Mouse (Mus musculus) thymus, adult 2 months (tissue): Measurements from ENCODE around the gene Pate2. TPM values are rescaled to one million over a fixed set of nuclear protein-coding genes. Genes with fewer than 3 reads are reported as not detected.

Experiments used
- DNase-seq: peaks from one replicate; pipeline ENCODE4 v3.0.0; 2021
- H3K27ac ChIP-seq: fragments of 200-500 bp; 2 replicates; pipeline ENCODE4 v1.5.1; 2012; ENCODE audit warnings: low read length, control low read depth; ENCODE audit not compliant: control insufficient read depth, insufficient read depth
- H3K27me3 ChIP-seq: fragments of 200-500 bp; 2 replicates; pipeline ENCODE4 v1.6.1; 2012; ENCODE audit warnings: mild to moderate bottlenecking, low read length, moderate library complexity, mixed read lengths; ENCODE audit not compliant: control insufficient read depth, insufficient read depth
- H3K36me3 ChIP-seq: fragments of 200-500 bp; 2 replicates; pipeline ENCODE4 v1.6.1; 2012; ENCODE audit warnings: mild to moderate bottlenecking, low read length, moderate library complexity; ENCODE audit not compliant: control insufficient read depth, insufficient read depth
- H3K4me1 ChIP-seq: fragments of 200-500 bp; replicated peaks from 2 replicates; pipeline ENCODE4 v1.6.1; 2012; ENCODE audit warnings: low read length; ENCODE audit not compliant: control insufficient read depth, insufficient read depth
- H3K4me3 ChIP-seq: fragments of 200-500 bp; 2 replicates; pipeline ENCODE4 v1.5.1; 2012; ENCODE audit warnings: mild to moderate bottlenecking, low read length, control low read depth, moderate library complexity; ENCODE audit not compliant: control insufficient read depth, insufficient read depth
- CTCF ChIP-seq: fragments of 200-500 bp; IDR thresholded peaks from 2 replicates; pipeline ENCODE4 v1.5.1; 2012; ENCODE audit warnings: mild to moderate bottlenecking, control low read depth, low read length, moderate library complexity, borderline replicate concordance; ENCODE audit not compliant: control insufficient read depth, poor library complexity, insufficient read depth; ENCODE audit errors: extremely low read depth
- POLR2A ChIP-seq: fragments of 200-500 bp; IDR thresholded peaks from 2 replicates; pipeline ENCODE4 v1.6.1; 2012; ENCODE audit warnings: mild to moderate bottlenecking, low read length, control low read depth, moderate library complexity; ENCODE audit not compliant: control insufficient read depth, poor library complexity, insufficient read depth; ENCODE audit errors: extremely low read depth
- WGBS: fragments of 180-500 bp; shearing (Covaris S2); methylation state at CpG from one replicate; pipeline ENCODE4 v1.1.7; 2018; 5-methylcytosine and 5-hydroxymethylcytosine counted together
- polyA plus RNA-seq: library from polyadenylated mRNA; depleted of rRNA; stranded (reverse); fragments of >200 nt; gene quantifications from 2 replicates; pipeline ENCODE4 v1.2.3, GENCODE M21; 2012; rRNA removed

Pate2 gene
- polyA plus RNA-seq, 1 experiment: 0.49 TPM

DNA sequence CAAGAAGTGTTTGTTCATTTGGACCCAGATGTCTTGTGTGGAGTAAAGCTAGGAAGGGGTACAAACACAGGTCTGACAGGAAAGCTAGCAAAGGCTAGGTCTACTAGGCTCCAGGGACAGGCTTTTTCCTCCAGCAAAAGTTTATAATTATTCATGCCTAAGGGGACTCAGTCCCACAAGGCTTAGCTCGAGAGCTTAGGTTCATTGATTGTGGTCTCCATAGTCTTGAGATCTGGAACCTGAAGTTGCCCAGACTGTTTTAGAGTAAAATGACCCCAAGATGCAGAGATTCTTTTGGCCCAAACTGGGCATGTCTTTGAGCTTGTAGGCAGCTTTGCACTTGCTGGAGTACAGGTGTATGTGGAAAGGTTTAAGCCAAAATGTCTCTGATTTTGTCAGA, 78.0 kb downstream of the Pate2 start, which contains the start of gene Pate3:
Gene Pate3, minus strand, starts transcription at position 101 of the 400 bp plus-strand sequence.
- Histone ChIP-seq H3K36me3 (no peaks in the 10 kb centered on the region), H3K27ac (no peak within 1 kb of the TSS), H3K4me3 (no peak within 1 kb of the TSS), H3K27me3 (no peaks in the 10 kb centered on the region), H3K4me1 (no peaks in the 10 kb centered on the region)
- DNase-seq: no peak
- TF ChIP-seq POLR2A (no peak), CTCF (no peak)
- WGBS: 85% methylated on average over 1 of the region's 1 CpGs

DNA sequence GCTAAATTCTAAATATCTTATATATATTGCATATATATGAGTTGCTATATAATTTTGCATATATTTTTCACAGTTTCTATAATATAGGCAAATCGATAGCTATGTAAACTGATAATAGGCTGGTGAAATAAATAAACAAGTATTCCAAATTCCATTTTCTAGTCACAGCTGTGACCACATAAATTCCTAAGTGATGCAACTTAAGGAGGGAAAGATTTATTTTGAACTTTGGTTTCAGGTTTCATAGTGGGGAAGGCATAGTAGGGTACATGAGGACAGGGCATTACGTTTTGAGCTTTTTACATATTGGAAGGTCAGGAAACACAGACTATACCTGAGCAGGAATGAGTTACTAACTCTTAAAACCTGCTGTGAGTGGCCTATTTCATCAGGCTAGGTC, 103.5 kb downstream of the Pate2 start:
- H3K4me1 ChIP-seq: no peaks in the 10 kb centered on the region
- TF ChIP-seq CTCF: no peak
- no peak for TF ChIP-seq POLR2A
- DNase-seq: no peak
- no peaks in the 10 kb centered on the region for H3K27me3 ChIP-seq
- no peaks in the 10 kb centered on the region for H3K36me3 ChIP-seq
- H3K27ac ChIP-seq: no peak overlapping the region
- 87% methylated on average over 2 of the region's 2 CpGs for WGBS
- no peak overlapping the region for H3K4me3 ChIP-seq

DNA sequence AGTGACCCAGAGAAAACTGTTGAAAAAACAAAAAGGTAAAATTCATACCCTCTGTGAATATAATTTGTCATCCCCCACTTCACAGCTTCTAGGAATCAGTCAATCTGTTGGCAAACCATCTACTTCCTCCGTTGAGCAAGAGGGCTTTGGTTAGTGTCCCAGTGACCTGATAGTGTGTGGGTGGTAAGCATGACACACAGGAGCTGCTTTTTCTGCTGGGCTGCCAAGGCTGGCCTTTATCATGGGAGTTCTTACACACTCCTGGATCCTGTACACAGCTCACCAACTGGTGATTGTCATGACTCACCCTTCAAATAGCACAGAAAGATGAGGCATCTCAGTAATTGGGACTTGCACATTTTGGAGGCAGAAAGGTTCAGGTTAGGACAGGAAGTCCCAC, 116.9 kb downstream of the Pate2 start, which contains the start of gene Pate1:
Gene Pate1, minus strand, starts transcription at position 378 of the 400 bp plus-strand sequence.
- TF ChIP-seq CTCF: no peak
- no peak for TF ChIP-seq POLR2A
- no peak within 1 kb of the TSS for H3K27ac ChIP-seq
- no peak within 1 kb of the TSS for H3K4me3 ChIP-seq
- 65% methylated on average over 1 of the region's 1 CpGs for WGBS
- H3K36me3 ChIP-seq: no peaks in the 10 kb centered on the region
- DNase-seq: no peak
- no peaks in the 10 kb centered on the region for H3K4me1 ChIP-seq
- H3K27me3 ChIP-seq: no peaks in the 10 kb centered on the region

DNA sequence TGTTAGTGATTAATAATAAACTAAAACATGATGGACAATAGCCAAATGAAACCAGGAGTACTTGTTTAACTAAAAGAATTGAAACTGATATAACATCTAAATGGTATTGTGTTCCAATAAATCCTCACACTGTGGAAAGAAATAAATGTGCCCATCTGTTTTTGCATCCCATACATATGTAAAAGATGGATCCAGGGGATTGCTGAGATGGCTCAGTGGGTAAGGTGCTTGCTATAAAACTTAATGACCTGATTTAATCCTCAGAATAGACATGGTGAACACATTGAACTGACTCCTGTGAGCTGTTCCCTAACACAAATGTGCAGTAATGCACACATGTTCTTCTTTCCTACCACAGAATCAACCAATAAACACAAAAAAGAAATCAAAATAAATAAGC, 121.8 kb downstream of the Pate2 start:
- no peaks in the 10 kb centered on the region for H3K36me3 ChIP-seq
- H3K4me3 ChIP-seq: no peak overlapping the region
- H3K27me3 ChIP-seq: no peaks in the 10 kb centered on the region
- no peak overlapping the region for H3K27ac ChIP-seq
- no peak for DNase-seq
- TF ChIP-seq CTCF: no peak
- no peak for TF ChIP-seq POLR2A
- no peaks in the 10 kb centered on the region for H3K4me1 ChIP-seq

DNA sequence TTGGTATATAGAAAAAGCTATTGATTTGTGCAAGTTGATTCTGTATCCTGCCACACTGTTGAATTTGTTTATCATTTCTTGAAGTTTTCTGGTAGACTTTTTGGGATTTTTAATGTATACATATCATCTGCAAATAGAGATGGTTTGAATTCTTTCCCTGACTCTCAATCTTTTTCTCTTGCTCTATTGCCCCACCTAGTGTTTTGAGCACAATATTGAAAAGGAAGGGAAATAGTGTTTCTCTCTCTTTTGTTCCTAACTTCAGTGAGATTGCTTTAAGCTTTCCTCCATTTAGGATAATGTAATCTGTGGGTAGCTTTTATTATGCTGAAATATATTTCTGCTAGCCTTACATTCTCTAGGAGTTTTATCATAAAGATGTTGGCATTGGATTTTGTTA, 137.2 kb downstream of the Pate2 start:
- no peak overlapping the region for H3K4me3 ChIP-seq
- DNase-seq: no peak
- H3K4me1 ChIP-seq: no peaks in the 10 kb centered on the region
- no peaks in the 10 kb centered on the region for H3K27me3 ChIP-seq
- H3K27ac ChIP-seq: no peak overlapping the region
- TF ChIP-seq POLR2A: no peak
- TF ChIP-seq CTCF: no peak
- H3K36me3 ChIP-seq: no peaks in the 10 kb centered on the region

Other genes with a start within 250 kb of the Pate2 start
- gene Cdon, start 149.2 kb upstream of the Pate2 start, polyA plus RNA-seq: 8.7 and 8.8 TPM in 2 replicates
- not detected in 2 replicates for gene Gm1113, start 52.0 kb upstream of the Pate2 start, polyA plus RNA-seq
- gene Ddx25, start 11.8 kb upstream of the Pate2 start, polyA plus RNA-seq: 0.03 and 0.08 TPM in 2 replicates
- 4.7 and 6.1 TPM in 2 replicates for gene Pus3, start 11.7 kb upstream of the Pate2 start, polyA plus RNA-seq
- gene Hyls1, start 114 bp downstream of the Pate2 start, polyA plus RNA-seq: 4.8 and 4.9 TPM in 2 replicates
- gene Pate4, start 41.7 kb downstream of the Pate2 start, polyA plus RNA-seq: not detected in 2 replicates
- not detected in 2 replicates for gene Pate3, start 77.9 kb downstream of the Pate2 start, polyA plus RNA-seq
- gene Pate1, start 117.1 kb downstream of the Pate2 start, polyA plus RNA-seq: not detected in 2 replicates
- gene Gm17677, start 170.8 kb downstream of the Pate2 start, polyA plus RNA-seq: not detected in 2 replicates
- gene Gm17727, start 207.8 kb downstream of the Pate2 start, polyA plus RNA-seq: not detected in 2 replicates
- not detected in 2 replicates for gene Gm27235, start 219.8 kb downstream of the Pate2 start, polyA plus RNA-seq
- not detected in 2 replicates for gene D730048I06Rik, start 219.8 kb downstream of the Pate2 start, polyA plus RNA-seq